Mouse (Mus musculus): ENCODE measurements around the gene Draxin. TPM values are rescaled to one million over a fixed set of nuclear protein-coding genes. Genes with fewer than 3 reads are reported as not detected.

The Draxin gene
- polyA plus RNA-seq, 1 experiment, result not detected

DNA sequence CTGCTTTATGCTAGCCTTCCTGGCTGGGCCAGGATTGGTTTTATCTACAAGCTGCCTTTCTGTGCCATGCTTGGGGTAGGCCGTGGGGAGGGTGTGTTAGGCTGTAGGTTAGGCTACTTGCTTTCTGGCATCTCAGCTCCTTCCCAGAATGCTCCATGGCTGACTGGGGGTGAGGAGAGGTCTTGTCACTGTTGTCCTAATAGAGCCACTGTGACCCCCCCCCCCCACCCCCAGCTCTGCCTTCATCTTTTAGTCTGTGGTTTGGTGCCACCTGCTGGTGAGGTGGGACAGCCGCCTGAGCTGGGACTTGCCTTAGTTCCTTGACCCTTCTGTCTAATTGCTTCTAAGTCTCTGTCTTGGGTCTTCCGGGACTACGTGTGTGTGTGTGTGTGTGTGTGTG is 36.5 kb upstream of the Draxin start:
- no peak for TF ChIP-seq GATA1 (IDR thresholded peaks at IDR 0.05; ENCODE audit: low read length)
- H3K4me3 ChIP-seq (replicated peaks), result no peak overlapping the region
- peaks cover 4% of the 10 kb centered on the region; the same call in 1 of the 2 replicates for H3K9me3 ChIP-seq (ENCODE audit: control insufficient read depth, low read length)
- H3K36me3 ChIP-seq (ENCODE audit: control insufficient read depth), result no peaks in the 10 kb centered on the region
- H3K27me3 ChIP-seq (ENCODE audit: control insufficient read depth), result peaks cover 76% of the 10 kb centered on the region
- peaks cover 2% of the 10 kb centered on the region; the same call in 1 of the 2 replicates for H3K4me1 ChIP-seq (ENCODE audit: control insufficient read depth)

DNA sequence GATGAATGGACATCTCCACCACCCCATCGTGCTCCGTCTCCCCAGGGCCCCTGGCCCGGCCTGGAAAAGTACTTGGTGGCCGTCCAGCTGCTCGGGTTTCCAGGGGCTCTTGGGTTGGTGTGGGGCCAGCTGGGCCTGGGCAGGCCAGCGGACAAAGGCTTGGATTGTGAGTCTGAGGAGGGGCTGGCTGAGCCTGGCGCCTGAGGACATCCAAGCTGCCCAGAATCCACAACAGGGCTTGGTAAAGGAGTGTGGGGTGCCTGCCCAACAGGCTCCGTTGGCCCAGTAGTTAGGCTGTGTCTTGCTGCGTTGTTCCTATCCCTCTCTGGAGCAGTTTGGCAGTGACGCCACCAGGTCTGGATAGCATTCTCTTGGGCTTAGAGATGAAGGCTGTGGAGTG is 35.9 kb upstream of the Draxin start:
- TF ChIP-seq GATA1 (IDR thresholded peaks at IDR 0.05; ENCODE audit: low read length), result no peak
- TF ChIP-seq TAL1 (IDR thresholded peaks at IDR 0.05; ENCODE audit: low read length), result no peak
- H3K36me3 ChIP-seq (ENCODE audit: control insufficient read depth), result no peaks in the 10 kb centered on the region
- peaks cover 2% of the 10 kb centered on the region; the same call in 1 of the 2 replicates for H3K4me1 ChIP-seq (ENCODE audit: control insufficient read depth)
- no peak overlapping the region for H3K4me3 ChIP-seq (replicated peaks)
- H3K9me3 ChIP-seq (ENCODE audit: control insufficient read depth, low read length), result peaks cover 4% of the 10 kb centered on the region; the same call in 1 of the 2 replicates
- peaks cover 76% of the 10 kb centered on the region for H3K27me3 ChIP-seq (ENCODE audit: control insufficient read depth)

DNA sequence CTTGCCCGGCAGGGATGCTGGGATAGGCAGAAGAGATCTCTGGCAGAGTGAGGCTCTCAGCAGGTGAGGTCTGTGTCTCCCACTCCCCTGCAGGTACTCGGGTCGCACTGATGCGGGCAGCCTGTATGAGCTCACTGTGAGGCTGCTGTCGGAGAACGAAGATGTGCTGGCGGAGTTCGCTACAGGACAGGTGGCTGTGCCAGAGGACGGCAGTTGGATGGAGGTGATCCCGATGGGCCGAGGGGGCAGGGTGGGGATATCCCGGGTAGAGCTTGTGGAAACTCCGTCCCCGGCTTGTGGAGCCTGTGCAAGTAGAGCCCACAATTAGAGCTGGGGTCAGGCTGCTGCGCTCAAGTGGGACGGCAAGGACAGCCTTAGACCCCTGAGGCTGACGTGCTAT is 35.1 kb upstream of the Draxin start:
- Histone ChIP-seq H3K36me3 (ENCODE audit: control insufficient read depth) (no peaks in the 10 kb centered on the region), H3K4me3 (replicated peaks) (no peak overlapping the region), H3K4me1 (ENCODE audit: control insufficient read depth) (peaks cover 4% of the 10 kb centered on the region; the same call in 1 of the 2 replicates), H3K27me3 (ENCODE audit: control insufficient read depth) (peaks cover 80% of the 10 kb centered on the region), H3K9me3 (ENCODE audit: control insufficient read depth, low read length) (peaks cover 4% of the 10 kb centered on the region; the same call in 1 of the 2 replicates)
- TF ChIP-seq TAL1 (IDR thresholded peaks at IDR 0.05; ENCODE audit: low read length) (no peak), GATA1 (IDR thresholded peaks at IDR 0.05; ENCODE audit: low read length) (no peak)

DNA sequence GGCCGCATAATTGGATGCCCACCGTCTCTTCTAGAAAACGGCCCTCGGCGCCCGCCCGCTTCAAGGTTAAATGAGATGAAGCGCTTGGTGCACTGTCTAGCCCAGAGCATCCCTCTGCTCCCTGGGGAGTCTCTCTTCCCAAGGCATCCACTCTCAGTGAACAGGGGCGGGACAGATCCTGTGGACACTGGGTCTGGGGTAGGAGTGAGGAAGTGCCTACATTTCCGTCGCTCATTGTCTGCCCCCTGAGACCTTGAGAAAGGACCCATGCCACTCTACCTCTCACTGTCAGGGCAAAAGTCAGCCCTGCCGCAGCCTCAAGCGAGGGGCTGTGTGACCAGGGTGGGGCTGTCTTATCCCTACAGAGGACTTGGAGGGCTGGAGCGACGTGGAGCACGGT is 34.0 kb upstream of the Draxin start:
- Histone ChIP-seq H3K9me3 (ENCODE audit: control insufficient read depth, low read length) (peaks cover 6% of the 10 kb centered on the region; the same call in 1 of the 2 replicates), H3K36me3 (ENCODE audit: control insufficient read depth) (no peaks in the 10 kb centered on the region), H3K4me1 (ENCODE audit: control insufficient read depth) (peaks cover 14% of the 10 kb centered on the region), H3K4me3 (replicated peaks) (no peak overlapping the region), H3K27me3 (ENCODE audit: control insufficient read depth) (peaks cover 81% of the 10 kb centered on the region)
- TF ChIP-seq TAL1 (IDR thresholded peaks at IDR 0.05; ENCODE audit: low read length) (no peak), GATA1 (IDR thresholded peaks at IDR 0.05; ENCODE audit: low read length) (no peak)

DNA sequence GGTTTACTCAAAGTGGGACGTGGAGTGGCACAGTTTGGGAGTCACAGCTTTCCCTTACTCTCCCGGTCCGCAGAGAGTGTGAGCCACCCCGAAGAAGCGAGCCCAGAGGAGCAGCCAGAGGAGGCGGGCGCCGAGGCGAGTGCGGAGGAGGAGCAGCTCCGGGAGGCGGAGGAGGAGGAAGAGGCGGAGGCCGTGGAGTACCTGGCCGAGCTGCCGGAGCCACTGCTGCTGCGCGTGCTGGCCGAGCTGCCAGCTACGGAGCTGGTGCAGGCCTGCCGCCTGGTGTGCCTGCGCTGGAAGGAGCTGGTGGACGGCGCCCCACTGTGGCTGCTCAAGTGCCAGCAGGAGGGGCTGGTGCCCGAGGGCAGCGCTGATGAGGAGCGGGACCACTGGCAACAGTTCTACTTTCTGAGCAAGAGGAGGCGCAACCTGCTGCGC is 33.5 kb upstream of the Draxin start:
- no peak overlapping the region for H3K4me3 ChIP-seq (replicated peaks)
- no peaks in the 10 kb centered on the region for H3K36me3 ChIP-seq (ENCODE audit: control insufficient read depth)
- peaks cover 82% of the 10 kb centered on the region for H3K27me3 ChIP-seq (ENCODE audit: control insufficient read depth)
- H3K4me1 ChIP-seq (ENCODE audit: control insufficient read depth), result peaks cover 17% of the 10 kb centered on the region
- peaks cover 6% of the 10 kb centered on the region; the same call in 1 of the 2 replicates for H3K9me3 ChIP-seq (ENCODE audit: control insufficient read depth, low read length)
- TF ChIP-seq GATA1 (IDR thresholded peaks at IDR 0.05; ENCODE audit: low read length) (no peak), TAL1 (IDR thresholded peaks at IDR 0.05; ENCODE audit: low read length) (no peak)

DNA sequence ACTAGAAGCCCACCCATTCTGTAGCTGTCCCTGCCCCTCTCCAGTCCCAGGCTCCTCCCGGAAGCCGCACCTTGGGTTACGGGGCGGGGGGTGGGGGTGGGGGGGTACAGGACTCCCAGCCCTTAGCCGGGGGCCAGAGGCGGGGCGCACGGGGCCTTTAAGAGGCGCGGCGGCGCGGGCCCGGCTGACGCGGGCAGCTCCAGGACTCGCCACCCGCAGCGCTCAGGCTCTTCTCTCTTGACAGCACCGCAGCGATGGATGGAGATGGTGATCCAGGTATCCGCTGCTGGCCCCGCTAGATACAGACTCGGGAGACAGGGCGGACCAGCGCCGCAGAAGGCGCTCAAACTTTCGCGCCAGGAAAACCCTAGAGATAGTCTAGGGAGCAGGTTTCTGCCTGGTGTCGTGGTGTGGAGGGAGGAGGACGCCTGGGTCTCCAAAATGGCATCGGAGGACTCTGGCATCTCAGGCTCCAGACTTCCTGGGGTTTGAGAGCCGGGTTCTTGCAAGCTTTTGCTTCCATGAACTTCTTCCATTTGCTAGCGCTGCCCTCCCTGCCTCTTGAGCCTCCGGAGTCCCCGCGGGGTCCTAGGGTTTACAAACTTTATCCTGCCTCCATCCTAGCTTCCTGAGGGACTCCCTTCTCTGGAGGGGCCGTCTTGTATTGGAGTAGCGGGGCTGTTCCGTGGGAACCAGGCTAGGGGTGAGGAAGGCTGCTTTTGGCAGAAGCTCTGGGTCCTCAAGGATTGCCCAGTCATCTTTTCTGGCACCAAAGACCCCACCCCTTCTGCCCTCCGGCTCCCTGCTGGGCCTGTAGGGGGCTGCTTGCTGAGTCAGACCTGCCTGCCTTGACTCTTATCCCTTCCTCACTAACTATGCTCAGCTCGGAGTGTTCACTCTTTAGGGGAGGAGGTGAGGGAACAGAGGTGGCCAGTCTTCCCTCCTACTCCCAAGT is 30.2 kb upstream of the Draxin start, which contains the start of the genes Fbxo44 and Fbxo2:
Gene Fbxo44 (minus strand): TSS at position 47 of the 955 bp plus-strand sequence.
Gene Fbxo2 (plus strand): TSS at position 186 of the 955 bp plus-strand sequence.
- Histone ChIP-seq H3K9me3 (ENCODE audit: control insufficient read depth, low read length) (peaks cover 6% of the 10 kb centered on the region; the same call in 1 of the 2 replicates), H3K4me1 (ENCODE audit: control insufficient read depth) (peaks cover 25% of the 10 kb centered on the region), H3K27me3 (ENCODE audit: control insufficient read depth) (peaks cover 81% of the 10 kb centered on the region), H3K4me3 (replicated peaks) (peak within 1 kb of the TSS; percentile 57), H3K36me3 (ENCODE audit: control insufficient read depth) (no peaks in the 10 kb centered on the region)
- TF ChIP-seq TAL1 (IDR thresholded peaks at IDR 0.05; ENCODE audit: low read length), result no peak
- TF ChIP-seq GATA1 (IDR thresholded peaks at IDR 0.05; ENCODE audit: low read length), result no peak

DNA sequence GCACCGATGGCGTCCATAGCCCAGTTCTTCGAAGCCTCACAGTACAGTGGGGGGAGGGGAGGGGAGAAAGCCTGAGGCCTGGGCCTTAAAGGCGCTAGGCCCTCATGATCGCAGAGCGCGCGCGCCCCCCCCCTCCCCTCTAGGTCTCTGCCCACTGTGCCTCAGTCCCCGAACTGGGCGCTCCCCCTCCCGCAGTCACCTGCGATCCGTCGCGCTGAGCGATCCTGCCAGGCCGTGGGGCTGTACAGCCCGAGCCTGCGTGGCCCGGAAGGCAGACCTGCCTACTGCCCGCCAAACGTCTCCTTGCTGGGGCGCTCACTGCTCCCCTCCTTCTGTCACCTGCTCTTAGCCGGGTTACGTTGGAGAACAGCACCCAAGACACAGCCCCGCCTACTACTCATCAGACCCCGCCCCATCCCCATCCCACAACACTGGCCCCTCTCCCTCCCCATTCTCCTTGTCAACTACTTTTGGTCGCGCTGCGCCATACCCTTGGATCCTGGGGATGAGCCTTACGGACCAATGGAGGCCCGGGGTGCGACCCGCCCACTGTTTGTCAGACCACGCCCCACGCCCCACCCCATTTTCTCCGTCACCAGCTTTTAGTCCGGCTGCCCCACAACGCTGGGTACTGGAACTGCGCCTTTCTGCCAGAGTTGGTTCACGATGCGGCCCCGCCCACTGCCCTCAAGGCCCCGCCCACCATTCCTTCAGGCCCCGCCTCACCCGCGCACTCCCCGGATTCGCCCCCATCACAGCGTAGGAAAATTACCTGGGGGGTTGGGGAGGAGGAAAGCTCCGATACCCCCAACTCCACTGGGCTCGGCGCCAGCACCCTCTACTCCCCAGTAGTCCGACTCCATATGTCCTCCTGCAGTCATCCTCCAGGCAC is 29.3 kb upstream of the Draxin start:
- TF ChIP-seq TAL1 (IDR thresholded peaks at IDR 0.05; ENCODE audit: low read length), result no peak
- TF ChIP-seq GATA1 (IDR thresholded peaks at IDR 0.05; ENCODE audit: low read length), result no peak
- Histone ChIP-seq H3K27me3 (ENCODE audit: control insufficient read depth) (peaks cover 72% of the 10 kb centered on the region), H3K9me3 (ENCODE audit: control insufficient read depth, low read length) (peaks cover 6% of the 10 kb centered on the region; the same call in 1 of the 2 replicates), H3K36me3 (ENCODE audit: control insufficient read depth) (no peaks in the 10 kb centered on the region), H3K4me1 (ENCODE audit: control insufficient read depth) (peaks cover 25% of the 10 kb centered on the region), H3K4me3 (replicated peaks) (peak overlapping the region; percentile 57)

DNA sequence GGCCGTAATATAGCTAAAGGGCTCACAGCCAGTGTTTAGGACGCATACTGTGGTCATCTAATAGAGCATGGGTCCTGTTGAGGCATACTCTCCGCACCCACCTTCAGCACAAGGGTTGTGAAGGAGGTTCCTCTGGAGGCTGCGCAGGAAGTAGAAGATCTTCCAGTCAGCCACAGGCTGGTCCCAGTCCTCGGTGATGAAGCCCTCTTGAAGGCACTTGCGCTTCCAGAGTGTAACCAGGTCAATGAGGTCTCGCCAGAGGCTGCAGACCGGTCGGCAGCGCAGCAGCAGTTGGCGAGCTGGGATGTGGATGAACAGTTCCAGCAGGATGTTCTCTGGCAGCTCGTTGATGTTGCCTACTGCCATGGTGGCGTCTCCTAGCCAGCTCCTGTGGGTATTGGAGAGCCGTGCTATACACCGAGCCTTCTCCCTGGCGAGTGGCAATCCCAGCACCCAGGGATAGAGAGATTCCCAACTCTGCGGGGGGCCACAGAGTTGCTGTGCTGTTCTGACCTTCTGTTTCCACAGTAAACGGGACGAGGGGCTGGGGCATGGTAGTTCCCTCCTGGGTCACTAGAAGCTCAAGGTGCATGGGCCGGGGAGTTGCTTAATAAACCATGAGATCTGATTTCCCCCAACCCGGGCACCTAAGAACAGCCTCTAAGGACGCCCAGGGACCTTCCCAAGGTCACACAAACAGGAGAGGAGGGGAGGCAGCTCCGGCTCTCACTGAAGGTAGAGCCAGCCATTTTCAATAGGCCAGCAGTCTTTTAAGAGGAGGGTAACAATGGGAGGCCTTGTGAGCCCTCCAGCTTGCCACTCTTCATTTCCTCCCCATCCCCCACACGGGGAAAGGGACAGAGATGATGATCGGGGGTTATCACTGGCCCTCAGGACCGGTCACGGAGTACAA is 28.2 kb upstream of the Draxin start:
- TF ChIP-seq TAL1 (IDR thresholded peaks at IDR 0.05; ENCODE audit: low read length), result no peak
- no peak for TF ChIP-seq GATA1 (IDR thresholded peaks at IDR 0.05; ENCODE audit: low read length)
- H3K27me3 ChIP-seq (ENCODE audit: control insufficient read depth), result peaks cover 61% of the 10 kb centered on the region
- H3K36me3 ChIP-seq (ENCODE audit: control insufficient read depth), result no peaks in the 10 kb centered on the region

More for the DNA sequence above, 28.2 kb upstream of the Draxin start:
- Histone ChIP-seq H3K4me1 (ENCODE audit: control insufficient read depth) (peaks cover 23% of the 10 kb centered on the region), H3K9me3 (ENCODE audit: control insufficient read depth, low read length) (peaks cover 2% of the 10 kb centered on the region; the same call in 1 of the 2 replicates), H3K4me3 (replicated peaks) (peak overlapping the region; percentile 7)
